In the genomic region with DNA sequence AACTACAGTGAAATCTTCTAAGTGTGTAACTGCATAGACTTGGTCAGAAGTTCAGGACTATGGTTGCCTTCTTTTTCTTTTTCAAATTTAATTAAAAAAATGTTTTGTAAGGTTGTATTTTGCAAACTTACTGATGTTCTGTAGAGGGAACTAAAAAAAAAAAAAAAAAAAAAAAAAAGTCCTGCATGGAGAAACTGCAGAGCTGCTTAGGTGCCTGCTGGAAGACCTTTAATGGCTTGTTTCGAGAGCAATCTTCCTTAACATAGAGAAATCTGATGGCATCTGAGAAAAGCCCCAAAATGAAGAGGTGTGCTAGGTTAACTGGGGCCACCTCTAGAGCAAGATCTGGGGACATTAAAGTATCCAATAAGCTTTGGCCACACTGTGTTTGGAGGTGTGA, we compare ENCODE assay signal across 9 mouse cellular contexts. TPM values are rescaled to one million over a fixed set of nuclear protein-coding genes. Genes with fewer than 3 reads are reported as not detected.
DNase-seq lines count a peak whose midpoint lies in the region; ATAC-seq and TF ChIP-seq lines count a peak whose summit lies in the region.
"Had no signal": no experiment of that assay in that cellular context is flagged by ENCODE, and none has a peak within 500 bp of the region (broad histone marks: within the 10 kb centered on the region; RNA-seq: fewer than 3 reads in every experiment).

No protein-coding gene starts in this region.

- TF ChIP-seq CTCF in cortical plate, adult 2 months (IDR thresholded peaks at IDR 0.05; ENCODE audit: extremely low read depth, insufficient read depth, low read length) = no peak

- no peaks in the 10 kb centered on the region for H3K27me3 ChIP-seq in heart, embryonic 12.5 days (replicated peaks)
- H3K27me3 ChIP-seq in hindbrain, embryonic 12.5 days = peaks cover 1% of the 10 kb centered on the region

- no peak overlapping the region for H3K27ac ChIP-seq in heart, embryonic 12.5 days (ENCODE audit: poor library complexity, severe bottlenecking)
- no peak overlapping the region for H3K27ac ChIP-seq in cortical plate, adult 2 months (ENCODE audit: insufficient read depth, low read length)
- no peak overlapping the region for H3K27ac ChIP-seq in hindbrain, embryonic 12.5 days
- H3K27ac ChIP-seq in macrophage = no peak overlapping the region

- H3K4me2 ChIP-seq in heart, embryonic 12.5 days = peak overlapping the region; percentile 66
- peak overlapping the region; percentile 63 for H3K4me2 ChIP-seq in hindbrain, embryonic 12.5 days (replicated peaks)

- H3K9me3 ChIP-seq in heart, embryonic 12.5 days (replicated peaks) = no peaks in the 10 kb centered on the region
- H3K9me3 ChIP-seq in hindbrain, embryonic 12.5 days (replicated peaks) = no peaks in the 10 kb centered on the region

- no peak for ATAC-seq in heart, embryonic 12.5 days (ENCODE audit: insufficient number of reproducible peaks, low FRiP score)
- ATAC-seq in hindbrain, embryonic 12.5 days (ENCODE audit: low FRiP score) = no peak
- no peak for ATAC-seq in granulocyte monocyte progenitor cell, adult 5-6 weeks (replicated peaks; ENCODE audit: poor library complexity, severe bottlenecking)

- no peaks in the 10 kb centered on the region for H3K79me2 ChIP-seq in macrophage (ENCODE audit: inconsistent target)

- DNase-seq in heart, postnatal 36 days = no peak
- no peak for DNase-seq in spleen, adult 18-20 months
- DNase-seq in adrenal gland, adult 2 months = no peak
- DNase-seq: lung, postnatal 4 days had no signal

- peaks cover 8% of the 10 kb centered on the region; the same call in 1 of the 2 replicates for H3K4me1 ChIP-seq in heart, embryonic 12.5 days (replicated peaks)
- peaks cover 2% of the 10 kb centered on the region; the same call in 1 of the 2 replicates for H3K4me1 ChIP-seq in cortical plate, adult 2 months (ENCODE audit: control insufficient read depth, insufficient read depth, low read length)
- peaks cover 38% of the 10 kb centered on the region for H3K4me1 ChIP-seq in hindbrain, embryonic 12.5 days

- intact Hi-C loops in heart, postnatal 36 days (cut with DNase I) = no loop called here

- H3K36me3 ChIP-seq in heart, embryonic 12.5 days = no peaks in the 10 kb centered on the region
- H3K36me3 ChIP-seq in hindbrain, embryonic 12.5 days = no peaks in the 10 kb centered on the region
- H3K36me3 ChIP-seq in macrophage (ENCODE audit: inconsistent target) = no peaks in the 10 kb centered on the region

- no peak for TF ChIP-seq POLR2A in cortical plate, adult 2 months (IDR thresholded peaks at IDR 0.05; ENCODE audit: extremely low read depth, insufficient read depth, low read length)

- peak overlapping the region; percentile 63 for H3K4me3 ChIP-seq in heart, embryonic 12.5 days
- peak overlapping the region; percentile 54 for H3K4me3 ChIP-seq in cortical plate, adult 2 months (ENCODE audit: insufficient read depth, low read length)
- H3K4me3 ChIP-seq in hindbrain, embryonic 12.5 days = peak overlapping the region; percentile 57
- peak overlapping the region; percentile 60; the same call in 1 of the 2 replicates for H3K4me3 ChIP-seq in macrophage (ENCODE audit: inconsistent target)

- peak overlapping the region; percentile 54; the same call in 1 of the 2 replicates for H3K9ac ChIP-seq in heart, embryonic 12.5 days
- H3K9ac ChIP-seq in hindbrain, embryonic 12.5 days = peak overlapping the region; percentile 64; the same call in 1 of the 2 replicates

- WGBS in heart, embryonic 12.5 days = 64% methylated on average over 1 of the region's 1 CpGs
- 43% methylated on average over 1 of the region's 1 CpGs for WGBS in hindbrain, embryonic 12.5 days
- WGBS in macrophage (ENCODE audit: missing documents) = 86% methylated on average over 1 of the region's 1 CpGs

RNA-seq across cellular contexts. Expression of gene Map2k6, which starts 1.4 kb away (rescaled TPM):
- 13.7 and 17.4 TPM in 2 replicates for polyA plus RNA-seq in heart, embryonic 12.5 days (2016; fragmentation: Nextera tagmentation; extraction: Ambion mirVana)
- total RNA-seq in heart, postnatal 36 days (2021) = 1 to 10 TPM; 4.7 to 5.5 TPM
- 10.1 and 11.0 TPM in 2 replicates for polyA plus RNA-seq in cortical plate, adult 2 months (2012; rRNA removed)
- polyA plus RNA-seq in hindbrain, embryonic 12.5 days (2016; fragmentation: Nextera tagmentation; extraction: Ambion mirVana) = 27.8 and 34.4 TPM in 2 replicates
- total RNA-seq in macrophage (2018; cell fraction: chromatin; rRNA removed) = 1 to 10 TPM in 20 of 26 experiments, under 1 TPM in 4, not detected in 2; 0.44 to 8.1 (median 4.0) TPM
- total RNA-seq in macrophage (2018; cell fraction: cytosol; rRNA removed) = 1 to 10 TPM; 1.6 to 4.6 (median 3.2) TPM
- total RNA-seq in macrophage (2018; cell fraction: nucleus; rRNA removed) = 1 to 10 TPM in 21 of 26 experiments, under 1 TPM in 4, not detected in 1; 0.63 to 6.5 (median 2.0) TPM
- polyA plus RNA-seq in macrophage (2018) = 2.0 to 3.1 TPM (median 2.6 TPM) in 3 replicates
- 1 to 10 TPM; 4.0 to 4.4 TPM for total RNA-seq in adrenal gland, adult 2 months (2021)
- polyA plus RNA-seq in adrenal gland, adult 2 months (2012; rRNA removed) = 0.42 and 0.45 TPM in 2 replicates
- 10.1 and 12.9 TPM in 2 replicates for total RNA-seq in granulocyte monocyte progenitor cell, adult 5-6 weeks (2014; fragmentation: Nextera tagmentation)
- total RNA-seq in granulocyte monocyte progenitor cell, adult 5-6 weeks (2017) = 18.8 and 20.9 TPM in 2 replicates
